ENCODE assay signal across 13 mouse cellular contexts in genomic region chr9:104123622-104124021, GRCm38 (mm10). TPM values are rescaled to one million over a fixed set of nuclear protein-coding genes. Genes with fewer than 3 reads are reported as not detected.
DNase-seq lines count a peak whose midpoint lies in the region; ATAC-seq lines count a peak whose summit lies in the region.
"Had no signal": no experiment of that assay in that cellular context is flagged by ENCODE, and none has a peak within 500 bp of the region (broad histone marks: within the 10 kb centered on the region; RNA-seq: fewer than 3 reads in every experiment).

No protein-coding gene starts in this region.

- no peak for DNase-seq in forebrain, embryonic 10.5 days (ENCODE audit: extremely low spot score, low spot score)
- DNase-seq in kidney, adult 18-20 months, result no peak
- DNase-seq in brain, adult 2 months (ENCODE audit: low read depth, low spot score), result peak; percentile 51
- DNase-seq in right cerebral cortex, postnatal 36 days (ENCODE audit: low spot score in 2 of 2), result no peak
- DNase-seq: B cell, adult 2 months; lung, postnatal 14 days had no signal

- H3K4me3 ChIP-seq in forebrain, embryonic 10.5 days, result no peak overlapping the region
- no peak overlapping the region for H3K4me3 ChIP-seq in forebrain, embryonic 12.5 days (replicated peaks)
- no peak overlapping the region for H3K4me3 ChIP-seq in kidney, embryonic 16.5 days (ENCODE audit: low read length)
- no peak overlapping the region for H3K4me3 ChIP-seq in limb, embryonic 15.5 days
- no peak overlapping the region for H3K4me3 ChIP-seq in heart, embryonic 12.5 days
- H3K4me3 ChIP-seq: left cerebral cortex, adult 2 months; liver, embryonic 12.5 days had no signal

- no peaks in the 10 kb centered on the region for H3K9me3 ChIP-seq in forebrain, embryonic 10.5 days
- no peaks in the 10 kb centered on the region for H3K9me3 ChIP-seq in forebrain, embryonic 12.5 days
- no peaks in the 10 kb centered on the region for H3K9me3 ChIP-seq in kidney, embryonic 16.5 days (ENCODE audit: low read length)
- H3K9me3 ChIP-seq in limb, embryonic 15.5 days, result no peaks in the 10 kb centered on the region
- H3K9me3 ChIP-seq in heart, embryonic 12.5 days (replicated peaks), result no peaks in the 10 kb centered on the region
- H3K9me3 ChIP-seq: liver, embryonic 12.5 days had no signal

- H3K9ac ChIP-seq in forebrain, embryonic 12.5 days, result no peak overlapping the region
- no peak overlapping the region; the same call in 1 of the 2 replicates for H3K9ac ChIP-seq in kidney, embryonic 16.5 days (replicated peaks; ENCODE audit: low read length)
- H3K9ac ChIP-seq in limb, embryonic 15.5 days, result no peak overlapping the region
- no peak overlapping the region for H3K9ac ChIP-seq in heart, embryonic 12.5 days
- H3K9ac ChIP-seq: liver, embryonic 12.5 days had no signal

- 57% methylated on average over 5 of the region's 5 CpGs for WGBS in forebrain, embryonic 10.5 days
- 44% methylated on average over 5 of the region's 5 CpGs for WGBS in forebrain, embryonic 12.5 days
- WGBS in kidney, embryonic 16.5 days, result 10% methylated on average over 5 of the region's 5 CpGs
- 23% methylated on average over 5 of the region's 5 CpGs for WGBS in limb, embryonic 15.5 days
- 40% methylated on average over 5 of the region's 5 CpGs for WGBS in heart, embryonic 12.5 days

- H3K36me3 ChIP-seq in forebrain, embryonic 10.5 days (replicated peaks), result no peaks in the 10 kb centered on the region
- H3K36me3 ChIP-seq in forebrain, embryonic 12.5 days (replicated peaks), result no peaks in the 10 kb centered on the region
- no peaks in the 10 kb centered on the region for H3K36me3 ChIP-seq in kidney, embryonic 16.5 days (ENCODE audit: insufficient read depth, low read length)
- H3K36me3 ChIP-seq in limb, embryonic 15.5 days, result no peaks in the 10 kb centered on the region
- H3K36me3 ChIP-seq in heart, embryonic 12.5 days, result peaks cover 4% of the 10 kb centered on the region; the same call in 1 of the 2 replicates

- H3K4me2 ChIP-seq in forebrain, embryonic 12.5 days, result no peak overlapping the region
- H3K4me2 ChIP-seq in kidney, embryonic 16.5 days (replicated peaks; ENCODE audit: low read depth, low read length), result 0 out of 2 replicates have a peak overlapping the region, but pooled peaks have one; percentile 5
- H3K4me2 ChIP-seq in limb, embryonic 15.5 days, result no peak overlapping the region
- H3K4me2 ChIP-seq in heart, embryonic 12.5 days, result no peak overlapping the region
- H3K4me2 ChIP-seq: liver, embryonic 12.5 days had no signal

- no peaks in the 10 kb centered on the region for H3K27me3 ChIP-seq in forebrain, embryonic 10.5 days (ENCODE audit: poor library complexity, severe bottlenecking)
- H3K27me3 ChIP-seq in forebrain, embryonic 12.5 days, result no peaks in the 10 kb centered on the region
- no peaks in the 10 kb centered on the region for H3K27me3 ChIP-seq in kidney, embryonic 16.5 days (ENCODE audit: insufficient read depth, low read length)
- H3K27me3 ChIP-seq in limb, embryonic 15.5 days, result no peaks in the 10 kb centered on the region
- no peaks in the 10 kb centered on the region for H3K27me3 ChIP-seq in heart, embryonic 12.5 days (replicated peaks)
- H3K27me3 ChIP-seq: liver, embryonic 12.5 days had no signal

- peaks cover 52% of the 10 kb centered on the region for H3K4me1 ChIP-seq in forebrain, embryonic 10.5 days
- peaks cover 24% of the 10 kb centered on the region for H3K4me1 ChIP-seq in forebrain, embryonic 12.5 days
- peaks cover 20% of the 10 kb centered on the region for H3K4me1 ChIP-seq in kidney, embryonic 16.5 days (ENCODE audit: insufficient read depth, low read length)
- H3K4me1 ChIP-seq in limb, embryonic 15.5 days, result peaks cover 10% of the 10 kb centered on the region
- H3K4me1 ChIP-seq in heart, embryonic 12.5 days (replicated peaks), result peaks cover 9% of the 10 kb centered on the region; the same call in 1 of the 2 replicates
- H3K4me1 ChIP-seq: liver, embryonic 12.5 days had no signal

- 0 out of 2 replicates have a peak overlapping the region, but pooled peaks have one; percentile 48 for H3K27ac ChIP-seq in forebrain, embryonic 10.5 days
- H3K27ac ChIP-seq in forebrain, embryonic 12.5 days, result no peak overlapping the region
- peak overlapping the region; percentile 75 for H3K27ac ChIP-seq in kidney, embryonic 16.5 days (ENCODE audit: low read length)
- H3K27ac ChIP-seq in limb, embryonic 15.5 days, result peak overlapping the region; percentile 50
- no peak overlapping the region for H3K27ac ChIP-seq in heart, embryonic 12.5 days (ENCODE audit: poor library complexity, severe bottlenecking)
- H3K27ac ChIP-seq: left cerebral cortex, adult 2 months; liver, embryonic 12.5 days had no signal

- ATAC-seq in forebrain, embryonic 12.5 days (ENCODE audit: low FRiP score), result no peak
- ATAC-seq in kidney, embryonic 16.5 days (ENCODE audit: low FRiP score, low TSS enrichment), result peak; percentile 64
- ATAC-seq in limb, embryonic 15.5 days (ENCODE audit: insufficient number of reproducible peaks, low FRiP score, low TSS enrichment, low read depth), result no peak
- ATAC-seq in heart, embryonic 12.5 days (ENCODE audit: insufficient number of reproducible peaks, low FRiP score), result no peak
- ATAC-seq: intestine, embryonic 16.5 days; liver, embryonic 12.5 days had no signal

RNA-seq across cellular contexts. Expression of gene Ackr4, which starts 3.1 kb away (rescaled TPM):
- 0.46 and 0.54 TPM in 2 replicates for polyA plus RNA-seq in forebrain, embryonic 10.5 days (2016; fragmentation: Nextera tagmentation; extraction: Ambion mirVana)
- 0.21 and 0.63 TPM in 2 replicates for polyA plus RNA-seq in forebrain, embryonic 12.5 days (2016; fragmentation: Nextera tagmentation; extraction: Ambion mirVana)
- polyA plus RNA-seq in kidney, embryonic 16.5 days (2015; fragmentation: Nextera tagmentation; extraction: Ambion mirVana), result 1.9 and 2.0 TPM in 2 replicates
- 4.8 and 6.9 TPM in 2 replicates for polyA plus RNA-seq in limb, embryonic 15.5 days (2015; fragmentation: Nextera tagmentation; extraction: Ambion mirVana)
- 1.2 and 1.3 TPM in 2 replicates for polyA plus RNA-seq in heart, embryonic 12.5 days (2016; fragmentation: Nextera tagmentation; extraction: Ambion mirVana)

Comparison
In these comparisons a context has a peak if more than half of its experiments do, and no peak if none do; other contexts are left out.
1. H3K27ac ChIP-seq: peak in forebrain, embryonic 10.5 days (single experiment), kidney, embryonic 16.5 days (single experiment) and limb, embryonic 15.5 days (single experiment); none in forebrain, embryonic 12.5 days (single experiment) and heart, embryonic 12.5 days (single experiment).